Comparison of ENCODE assay signal across 13 mouse cellular contexts in the genomic region with DNA sequence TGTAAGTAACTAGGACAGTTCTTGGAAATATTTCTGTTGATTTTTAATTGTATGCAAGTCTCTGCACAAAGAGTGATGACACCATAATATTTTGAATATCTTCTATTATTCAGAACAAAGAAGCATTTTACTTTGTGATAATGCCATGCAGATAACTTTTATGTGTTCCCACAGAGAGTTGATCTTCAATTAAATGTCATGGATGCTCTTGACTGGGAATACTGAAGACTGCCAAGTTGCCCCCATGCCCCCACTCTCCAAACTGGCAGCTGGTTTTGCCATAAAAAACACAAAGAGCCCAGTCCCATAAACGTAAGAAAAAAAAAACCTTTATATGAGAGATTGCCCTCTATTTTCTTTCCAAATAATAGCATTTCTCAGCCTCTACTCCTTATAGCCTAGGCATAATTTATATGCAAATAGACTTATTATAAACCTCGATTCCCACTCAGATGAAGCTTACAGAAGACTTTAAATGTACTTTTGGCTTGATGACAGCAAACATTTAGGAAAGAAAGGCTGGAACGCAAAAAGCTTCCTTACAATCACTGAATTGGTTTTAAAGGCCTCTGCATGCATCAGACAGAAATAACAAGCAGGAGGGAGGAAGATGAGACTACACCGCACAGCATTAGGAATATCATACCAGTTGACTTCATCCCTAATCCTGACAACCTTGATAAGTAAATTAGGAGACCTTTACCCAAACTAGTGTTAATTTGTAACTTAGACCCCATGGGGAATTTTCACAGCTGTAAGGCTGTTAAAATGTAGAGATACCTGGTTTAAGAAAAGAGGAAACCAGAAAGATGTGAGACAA.
"Had no signal": no experiment of that assay in that cellular context is flagged by ENCODE, and none has a peak within 500 bp of the region (broad histone marks: within the 10 kb centered on the region; RNA-seq: fewer than 3 reads in every experiment).

No protein-coding gene starts in this region.

- H3K36me3 ChIP-seq: limb, embryonic 13.5 days; neural tube, embryonic 13.5 days had no signal

- DNase-seq: kidney, adult 18-20 months; kidney, postnatal 10 days; kidney, postnatal 4 days; left cerebral cortex, postnatal 4 days; lung, adult 18-20 months; right cerebral cortex, postnatal 4 days; spleen, adult 18-20 months; thymus, adult 2 months; thymus, postnatal 25 days had no signal

- H3K27ac ChIP-seq: layer of hippocampus, adult 2 months; limb, embryonic 13.5 days; liver, embryonic 14.5 days; neural tube, embryonic 13.5 days had no signal

- H3K9ac ChIP-seq: limb, embryonic 13.5 days; liver, embryonic 14.5 days; neural tube, embryonic 13.5 days had no signal

- H3K4me2 ChIP-seq: limb, embryonic 13.5 days; neural tube, embryonic 13.5 days had no signal

- H3K27me3 ChIP-seq: limb, embryonic 13.5 days; neural tube, embryonic 13.5 days had no signal

- H3K9me3 ChIP-seq: limb, embryonic 13.5 days had no signal

- H3K4me3 ChIP-seq: layer of hippocampus, adult 2 months; limb, embryonic 13.5 days; neural tube, embryonic 13.5 days had no signal

- H3K4me1 ChIP-seq: limb, embryonic 13.5 days; neural tube, embryonic 13.5 days had no signal
